Mouse (Mus musculus): ENCODE results near the gene C8a.
A peak's percentile ranks its signal among the peaks of the same experiment; 100 is the strongest.

C8a gene

GRCm38 (mm10) chr4:104838342-104838741, 37.9 kb downstream of the C8a start:
- DNase-seq, result no peak

DNA sequence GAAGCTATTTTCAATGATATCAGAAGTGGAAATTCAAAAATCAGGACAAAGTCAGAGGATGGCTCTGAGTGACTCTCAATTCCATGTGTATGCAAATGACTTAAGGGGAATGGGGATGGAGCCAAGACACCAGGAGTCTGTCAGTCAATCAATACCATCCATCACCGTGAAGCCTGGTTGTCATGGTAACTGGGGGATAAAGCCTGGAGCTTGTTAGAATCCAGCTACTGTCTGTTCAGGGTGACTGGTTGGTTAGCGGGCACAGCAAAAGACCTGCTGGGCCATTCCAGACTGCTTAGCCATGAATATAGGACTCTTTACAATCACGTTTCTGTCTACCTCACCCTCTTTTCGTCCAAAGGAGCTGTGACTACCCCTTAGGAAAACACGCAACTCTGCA, 41.1 kb downstream of the C8a start:
- DNase-seq, result peak; percentile 16 to 18

- peak; percentile 64 to 69 for DNase-seq
These were observed 47.3 kb downstream of the C8a start for GRCm38 (mm10) chr4:104828939-104829338.

DNA sequence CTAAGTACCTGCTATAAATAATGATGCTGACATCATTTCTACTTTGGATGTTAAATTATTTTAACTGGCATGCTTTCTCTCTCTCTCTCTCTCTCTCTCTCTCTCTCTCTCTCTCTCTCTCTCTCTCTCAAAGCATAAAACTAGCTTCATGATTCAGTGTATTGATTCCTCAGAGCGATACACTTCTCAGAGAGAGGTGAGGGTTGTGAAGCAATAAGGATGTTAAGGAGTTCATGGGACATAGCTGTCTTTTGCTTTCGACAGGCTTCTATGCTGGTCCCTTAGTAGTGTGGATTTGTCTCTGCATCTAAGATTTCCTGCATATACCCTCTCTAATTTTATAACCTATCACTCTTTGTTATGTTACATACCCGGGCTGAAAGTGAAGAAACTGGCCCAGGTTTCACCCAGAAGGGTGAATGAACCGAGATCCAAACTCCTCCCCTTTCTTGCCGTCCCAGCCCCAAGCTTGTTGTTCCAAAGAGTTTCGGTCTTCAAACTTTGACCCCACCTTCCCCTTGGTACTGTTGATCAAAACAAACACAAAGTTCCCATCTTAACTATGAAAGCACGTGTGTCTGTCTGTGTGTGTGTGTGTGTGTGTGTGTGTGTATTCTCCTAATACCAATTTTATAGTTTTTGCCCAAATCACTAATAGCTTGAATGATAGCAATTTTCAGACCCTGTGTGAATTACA, 51.7 kb downstream of the C8a start:
- no peak for DNase-seq

- no peak for DNase-seq
These were observed 52.5 kb downstream of the C8a start for GRCm38 (mm10) chr4:104823597-104824101.

- DNase-seq, result no peak
These were observed 56.3 kb downstream of the C8a start for GRCm38 (mm10) chr4:104819891-104820290.

DNA sequence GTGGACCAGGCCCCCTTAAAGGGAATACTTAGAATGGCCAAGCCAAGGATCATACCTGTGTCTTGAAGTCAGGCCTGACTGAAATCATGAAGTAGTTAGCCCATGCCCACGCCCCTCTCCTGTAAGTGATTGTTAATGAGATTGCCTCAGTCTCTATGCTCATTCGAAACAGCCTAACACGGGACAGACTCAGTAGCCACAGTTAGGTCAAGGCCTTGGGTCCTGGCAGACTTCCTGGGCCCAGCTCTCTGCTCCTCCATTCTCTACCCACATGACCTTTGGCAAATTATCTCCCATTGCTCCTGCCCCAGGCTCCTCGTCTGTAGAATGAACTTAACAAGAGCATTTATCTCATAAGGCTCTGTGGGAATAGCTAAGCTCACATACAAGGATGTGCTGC, 57.2 kb downstream of the C8a start:
- no peak for DNase-seq

DNA sequence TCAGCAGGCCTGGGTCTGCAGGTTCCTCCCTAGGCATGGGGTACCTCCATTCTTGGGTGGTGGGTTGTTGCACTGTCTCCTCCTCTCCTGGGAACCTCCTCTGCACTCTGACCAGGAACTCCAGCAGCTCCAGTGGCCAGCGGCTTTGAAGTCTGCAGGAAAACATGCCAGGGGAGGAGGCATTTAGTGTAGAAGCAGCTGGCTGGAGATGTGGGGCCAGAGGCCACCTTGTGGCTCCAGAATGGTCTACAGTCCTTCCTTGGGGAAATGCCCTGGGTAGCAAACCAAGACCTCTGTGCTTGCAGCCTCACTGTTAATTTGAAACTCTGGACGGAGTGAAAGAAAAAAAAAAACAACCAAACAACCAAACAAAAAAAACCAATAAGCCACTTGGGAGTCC, 58.7 kb downstream of the C8a start:
- DNase-seq, result no peak

DNA sequence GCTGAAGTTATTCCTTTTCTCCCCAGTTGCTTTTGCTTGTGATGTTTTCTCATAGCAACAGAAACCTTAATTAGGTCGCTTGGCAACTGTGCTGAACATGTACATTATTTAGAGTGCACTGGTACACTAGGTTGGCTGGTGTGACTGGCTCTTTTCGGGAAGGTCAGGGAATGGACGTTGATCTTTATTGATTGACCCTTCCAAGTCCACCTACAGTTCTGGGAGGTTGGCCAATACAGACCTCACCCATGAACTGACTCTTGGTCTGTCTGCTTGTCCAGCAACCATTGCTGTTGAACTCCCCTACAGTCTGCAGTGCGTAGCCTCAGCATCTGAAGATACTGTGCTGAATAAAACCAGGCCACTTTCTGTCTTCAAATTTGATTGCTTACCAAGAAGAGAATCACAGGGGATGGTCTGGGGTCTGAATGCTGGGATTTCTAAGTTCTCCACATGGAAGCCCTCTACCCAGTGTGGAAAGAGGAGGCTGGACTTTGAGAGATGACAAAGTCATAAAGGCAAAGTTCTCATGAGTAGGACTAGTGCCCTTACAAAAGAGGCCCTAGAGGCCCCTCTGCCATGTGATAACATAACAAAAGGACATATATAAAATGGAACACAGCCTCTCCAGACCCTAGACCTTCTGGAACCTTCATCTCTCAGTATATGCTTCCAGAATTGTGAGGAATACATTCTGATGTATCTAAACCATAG, 59.5 kb downstream of the C8a start:
- DNase-seq, result no peak

GRCm38 (mm10) chr4:104813617-104814016, 62.6 kb downstream of the C8a start:
- DNase-seq, result no peak

DNA sequence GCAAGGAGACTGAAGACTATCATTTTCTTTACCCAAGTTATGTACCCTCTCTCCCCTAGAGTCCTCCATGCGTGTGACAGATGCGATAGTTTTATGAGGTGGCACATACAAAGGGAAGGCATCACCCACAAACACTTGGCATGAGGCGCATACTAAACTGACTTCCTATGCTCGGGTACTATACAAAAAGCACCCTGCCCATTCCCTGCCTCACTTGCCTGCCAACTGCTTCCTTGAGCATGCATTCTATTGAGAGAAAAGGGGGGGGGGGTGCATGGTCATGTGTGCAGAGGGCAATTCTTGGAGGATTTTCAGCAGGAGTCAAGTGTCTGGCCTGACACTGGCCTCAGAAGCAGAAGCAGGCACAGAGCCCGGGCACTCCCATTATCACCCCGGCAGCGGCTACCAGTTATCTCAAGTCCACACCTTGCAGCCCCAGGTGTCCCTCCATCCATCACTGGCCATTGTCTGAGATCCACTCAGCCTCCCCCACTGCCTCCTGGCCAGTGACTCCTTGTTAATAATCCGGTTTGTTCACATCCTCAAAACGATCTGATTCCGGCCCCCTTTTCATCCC, 65.4 kb downstream of the C8a start:
- DNase-seq, result peak in 1 of 2 experiments; percentile 19

GRCm38 (mm10) chr4:104805414-104806257, 70.6 kb downstream of the C8a start:
- DNase-seq, result no peak

DNA sequence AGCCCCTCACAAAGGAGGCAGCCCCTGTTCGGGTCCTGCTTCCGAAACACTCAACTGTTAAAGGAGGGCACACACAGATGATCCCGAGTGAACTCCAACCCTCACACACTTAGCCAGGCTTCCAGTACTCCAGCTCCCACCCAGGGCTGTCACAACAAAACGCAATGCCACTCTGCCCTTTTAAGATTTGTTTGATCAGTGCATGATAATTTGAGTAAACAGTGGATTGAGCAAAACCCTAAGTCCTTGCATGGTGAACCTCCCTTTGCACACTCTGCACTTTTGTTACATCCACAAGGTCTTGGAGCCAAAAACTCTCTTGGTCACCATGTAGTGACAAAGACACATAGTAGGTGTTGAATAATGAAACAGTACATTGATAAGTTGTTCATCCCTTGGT, 72.1 kb downstream of the C8a start:
- no peak for DNase-seq

- no peak for DNase-seq
These were observed 74.6 kb downstream of the C8a start for GRCm38 (mm10) chr4:104801625-104802024.

DNA sequence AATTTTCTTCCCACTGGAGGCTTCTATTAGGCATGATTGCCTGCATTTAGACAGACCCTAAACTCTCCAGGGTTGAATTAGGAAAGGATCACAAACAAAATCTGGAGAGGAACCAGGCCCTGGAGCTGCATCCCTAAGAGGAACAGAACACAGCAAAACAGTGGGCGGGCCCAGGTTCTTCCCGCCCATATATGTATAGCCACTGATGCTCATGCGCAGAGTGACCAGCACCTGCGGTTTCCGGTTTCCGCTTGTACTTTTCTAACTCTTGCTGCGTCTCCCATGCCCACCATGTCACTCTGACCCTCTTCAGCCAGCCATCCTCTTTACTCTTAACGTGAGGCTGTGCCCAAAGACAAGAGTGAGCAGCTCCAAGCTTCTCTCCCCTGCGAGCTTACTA, 77.2 kb downstream of the C8a start:
- DNase-seq, result no peak

- DNase-seq, result no peak
These were observed 84.1 kb downstream of the C8a start for GRCm38 (mm10) chr4:104792111-104792510.

DNA sequence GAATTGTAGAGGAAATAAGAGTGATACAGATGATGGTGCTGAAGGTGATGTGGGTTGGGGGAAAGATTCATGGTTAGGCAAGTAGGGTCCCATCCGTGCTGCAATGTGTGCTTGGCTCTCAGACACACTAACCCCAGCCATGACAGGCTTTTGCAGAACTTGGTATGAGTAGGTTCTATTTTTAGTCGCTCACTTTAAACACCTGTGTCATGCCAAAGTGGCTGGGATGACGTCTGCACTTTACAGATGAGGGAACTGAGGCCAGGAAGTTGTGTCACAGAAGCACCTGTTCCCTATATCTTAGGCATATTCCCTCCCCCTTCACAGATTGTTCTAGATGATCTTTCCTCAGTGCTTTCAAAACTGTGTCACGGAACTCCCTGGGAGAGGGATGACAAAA, 93.9 kb downstream of the C8a start:
- DNase-seq, result no peak

DNA sequence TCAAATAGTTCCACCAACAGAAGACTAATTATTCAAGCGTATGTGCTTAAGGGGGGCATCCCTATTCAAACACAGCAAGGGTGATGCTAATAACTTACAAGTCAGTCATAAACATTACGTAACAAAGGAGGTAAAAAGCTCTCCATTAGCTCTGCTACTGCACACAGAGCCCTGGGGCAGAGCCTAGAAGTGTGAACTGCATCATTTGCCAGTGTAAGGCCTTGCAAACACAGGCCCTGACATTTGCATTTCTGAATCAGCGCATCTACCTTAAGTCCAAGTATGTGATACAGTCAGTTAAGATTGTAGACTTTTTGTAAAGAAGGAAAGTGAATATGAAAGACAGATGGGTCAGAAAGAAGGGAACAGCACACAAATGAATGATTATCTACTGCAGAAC, 94.8 kb downstream of the C8a start:
- DNase-seq, result no peak

DNA sequence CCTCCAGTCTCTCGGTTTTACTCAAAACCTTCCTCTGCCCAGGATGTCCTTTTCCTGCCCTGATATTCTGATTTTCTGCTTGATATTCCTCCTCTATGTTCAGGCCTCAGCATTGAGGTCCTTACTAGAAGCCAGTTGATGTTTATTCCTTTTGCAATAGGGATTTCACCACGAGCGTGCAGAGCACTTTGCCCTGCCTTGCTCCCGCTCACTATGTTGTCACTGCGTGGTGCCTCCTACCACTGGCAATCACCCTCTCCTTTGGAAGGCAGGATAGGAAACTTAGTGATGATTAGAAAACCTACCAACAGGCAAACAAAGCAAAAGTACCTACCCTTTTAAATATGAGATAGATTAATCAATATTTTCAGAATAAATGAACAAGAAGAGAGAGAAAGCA, 96.7 kb downstream of the C8a start:
- DNase-seq, result no peak

GRCm38 (mm10) chr4:104775601-104776000, 100.6 kb downstream of the C8a start:
- DNase-seq, result no peak

DNA sequence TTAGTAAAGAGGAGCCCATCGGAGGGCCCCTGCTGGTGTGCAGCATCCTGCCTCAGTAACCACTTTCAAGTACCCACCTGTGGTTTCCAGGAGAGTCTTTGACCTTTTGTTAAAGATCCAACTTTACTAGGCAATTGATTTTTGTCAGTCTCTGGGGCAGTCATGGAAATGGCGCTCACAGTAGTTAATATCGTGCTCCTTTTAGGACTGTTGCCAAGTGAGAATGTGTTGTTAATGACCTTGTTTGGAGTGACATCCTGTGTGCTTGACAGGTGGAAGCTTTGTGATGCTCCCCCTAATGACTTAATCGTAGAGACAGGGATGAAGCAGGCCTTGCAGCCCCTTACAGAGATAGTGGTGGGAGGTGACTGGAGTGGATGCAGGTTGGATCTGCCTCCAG, 105.9 kb downstream of the C8a start:
- no peak for DNase-seq

GRCm38 (mm10) chr4:104769602-104770001, 106.6 kb downstream of the C8a start:
- DNase-seq, result no peak

- DNase-seq, result no peak
These were observed 108.0 kb downstream of the C8a start for GRCm38 (mm10) chr4:104768190-104768589.

All from cerebellum, postnatal 10 days (tissue).